Mouse (Mus musculus): ENCODE measurements around the gene Sstr3. TPM values are rescaled to one million over a fixed set of nuclear protein-coding genes. Genes with fewer than 3 reads are reported as not detected.
A peak's percentile ranks its signal among the peaks of the same experiment; 100 is the strongest.

The Sstr3 gene
- polyA plus RNA-seq, 1 experiment = 1.4 TPM

DNA sequence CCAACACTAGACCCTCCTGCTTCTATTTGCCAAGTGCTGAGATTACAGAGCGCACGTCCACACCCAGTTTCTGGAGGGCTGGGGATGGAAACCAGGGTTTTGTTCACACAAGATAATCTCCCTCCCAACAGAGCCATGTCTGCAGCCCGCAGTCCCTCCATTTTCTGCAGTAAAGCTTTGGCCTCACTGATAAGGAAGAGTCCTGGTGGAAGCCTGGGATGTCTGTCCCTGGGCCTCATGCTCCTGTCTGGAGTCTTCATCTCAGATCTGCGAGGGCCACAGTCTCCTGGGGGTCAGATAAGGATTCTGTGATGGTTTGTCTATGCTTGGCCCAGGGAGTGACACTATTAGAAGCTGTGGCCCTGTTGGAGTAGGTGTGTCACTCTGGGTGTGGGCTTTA lies 43.6 kb upstream of the Sstr3 start:
- no peaks in the 10 kb centered on the region for H3K27me3 ChIP-seq (ENCODE audit: control insufficient read depth, insufficient read depth, low read length)
- H3K4me3 ChIP-seq (ENCODE audit: low read depth, low read length) = no peak overlapping the region
- TF ChIP-seq CTCF (IDR thresholded peaks at IDR 0.05; ENCODE audit: extremely low read depth, insufficient read length, insufficient replicate concordance, low read depth, low read length) (no peak), POLR2A (IDR thresholded peaks at IDR 0.05; ENCODE audit: low read depth, low read length) (no peak)
- H3K36me3 ChIP-seq (ENCODE audit: control insufficient read depth, insufficient read depth, low read length) = no peaks in the 10 kb centered on the region
- 71% methylated on average over 4 of the region's 4 CpGs for WGBS
- peaks cover 6% of the 10 kb centered on the region; the same call in 1 of the 2 replicates for H3K4me1 ChIP-seq (ENCODE audit: control insufficient read depth, insufficient read depth, insufficient read length, low read length)
- H3K27ac ChIP-seq (ENCODE audit: insufficient read depth, low read depth, low read length) = no peak overlapping the region

DNA sequence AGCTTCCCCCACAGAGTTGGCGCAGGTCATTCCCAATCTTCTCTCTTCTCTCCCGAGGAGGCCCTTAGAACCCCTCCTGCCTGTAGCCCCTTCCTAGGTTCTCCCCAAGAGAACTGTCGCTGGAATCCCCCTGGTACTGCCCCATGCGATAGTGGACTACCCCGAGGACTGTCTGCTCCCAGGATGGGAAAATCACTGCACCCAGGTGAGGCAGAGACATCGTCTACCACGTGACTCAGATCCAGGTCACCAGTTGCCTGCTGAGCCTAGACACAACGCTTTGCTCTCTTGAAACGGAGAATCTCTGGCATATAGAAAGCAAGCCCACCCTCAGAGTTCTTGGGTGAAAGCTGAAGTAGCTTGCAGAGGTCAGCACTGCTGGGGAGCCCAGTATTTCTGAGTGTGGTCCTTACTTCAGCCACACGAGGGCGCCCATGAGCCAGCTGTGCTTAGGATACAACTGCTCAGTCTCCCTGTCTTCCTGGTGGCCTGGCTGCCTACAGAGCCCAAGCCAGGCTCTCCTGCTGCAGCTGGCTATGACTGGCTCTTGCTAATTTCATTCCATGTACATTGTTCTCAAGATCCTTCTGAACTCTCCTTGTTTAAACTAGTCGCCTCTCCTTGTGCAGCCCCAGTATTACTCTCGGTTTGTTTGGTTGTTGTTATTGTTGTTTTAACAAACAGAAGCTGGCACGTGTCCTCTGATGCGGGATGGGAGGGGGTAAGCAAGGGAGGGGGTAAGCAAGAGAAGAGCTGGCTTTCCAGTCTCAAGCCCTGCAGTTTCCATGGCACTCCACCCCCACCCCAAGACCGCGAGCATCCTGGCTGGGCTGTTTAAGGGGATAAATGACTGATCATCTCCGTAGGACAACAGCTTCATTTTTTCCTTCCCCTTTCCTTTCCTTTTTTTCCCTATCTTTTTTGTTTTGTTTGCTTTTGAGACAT lies 42.8 kb upstream of the Sstr3 start:
- Histone ChIP-seq H3K4me3 (ENCODE audit: low read depth, low read length) (no peak overlapping the region), H3K27ac (ENCODE audit: insufficient read depth, low read depth, low read length) (no peak overlapping the region), H3K4me1 (ENCODE audit: control insufficient read depth, insufficient read depth, insufficient read length, low read length) (peaks cover 6% of the 10 kb centered on the region; the same call in 1 of the 2 replicates), H3K36me3 (ENCODE audit: control insufficient read depth, insufficient read depth, low read length) (no peaks in the 10 kb centered on the region), H3K27me3 (ENCODE audit: control insufficient read depth, insufficient read depth, low read length) (no peaks in the 10 kb centered on the region)
- peak; percentile 85 for TF ChIP-seq CTCF (IDR thresholded peaks at IDR 0.05; ENCODE audit: extremely low read depth, insufficient read length, insufficient replicate concordance, low read depth, low read length)
- TF ChIP-seq POLR2A (IDR thresholded peaks at IDR 0.05; ENCODE audit: low read depth, low read length) = no peak
- WGBS = 54% methylated on average over 18 of the region's 18 CpGs

DNA sequence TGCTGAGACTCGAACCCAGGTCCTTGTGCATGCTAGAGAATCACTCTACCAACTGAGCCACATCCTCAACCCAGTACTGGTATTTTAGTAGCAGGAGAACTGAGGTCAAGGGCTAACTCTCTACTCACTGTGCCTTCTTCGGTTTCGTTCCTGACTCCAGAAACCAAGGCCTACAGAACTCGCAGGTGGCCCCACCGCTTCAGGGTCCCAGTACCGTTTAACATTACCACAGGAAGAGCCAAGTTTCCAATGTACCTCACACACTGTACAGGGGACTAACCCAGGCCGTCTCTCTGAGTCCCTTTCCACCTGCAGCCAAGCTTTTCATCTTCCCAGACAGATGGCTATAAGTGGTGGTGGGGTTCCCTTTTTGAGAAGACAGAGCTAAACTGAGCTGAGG lies 40.9 kb upstream of the Sstr3 start:
- no peak overlapping the region for H3K4me3 ChIP-seq (ENCODE audit: low read depth, low read length)
- no peak for TF ChIP-seq POLR2A (IDR thresholded peaks at IDR 0.05; ENCODE audit: low read depth, low read length)
- no peak for TF ChIP-seq CTCF (IDR thresholded peaks at IDR 0.05; ENCODE audit: extremely low read depth, insufficient read length, insufficient replicate concordance, low read depth, low read length)
- WGBS = 81% methylated on average over 7 of the region's 7 CpGs
- H3K4me1 ChIP-seq (ENCODE audit: control insufficient read depth, insufficient read depth, insufficient read length, low read length) = peaks cover 6% of the 10 kb centered on the region; the same call in 1 of the 2 replicates
- H3K27ac ChIP-seq (ENCODE audit: insufficient read depth, low read depth, low read length) = no peak overlapping the region
- no peaks in the 10 kb centered on the region for H3K27me3 ChIP-seq (ENCODE audit: control insufficient read depth, insufficient read depth, low read length)
- no peaks in the 10 kb centered on the region for H3K36me3 ChIP-seq (ENCODE audit: control insufficient read depth, insufficient read depth, low read length)

- no peak for TF ChIP-seq CTCF (IDR thresholded peaks at IDR 0.05; ENCODE audit: extremely low read depth, insufficient read length, insufficient replicate concordance, low read depth, low read length)
- no peak for TF ChIP-seq POLR2A (IDR thresholded peaks at IDR 0.05; ENCODE audit: low read depth, low read length)
- Histone ChIP-seq H3K4me1 (ENCODE audit: control insufficient read depth, insufficient read depth, insufficient read length, low read length) (peaks cover 5% of the 10 kb centered on the region; the same call in 1 of the 2 replicates), H3K27ac (ENCODE audit: insufficient read depth, low read depth, low read length) (no peak overlapping the region), H3K36me3 (ENCODE audit: control insufficient read depth, insufficient read depth, low read length) (no peaks in the 10 kb centered on the region), H3K27me3 (ENCODE audit: control insufficient read depth, insufficient read depth, low read length) (no peaks in the 10 kb centered on the region), H3K4me3 (ENCODE audit: low read depth, low read length) (no peak overlapping the region)
- 48% methylated on average over 11 of the region's 11 CpGs for WGBS
These were observed 38.9 kb upstream of the Sstr3 start for GRCm38 (mm10) chr15:78583352-78583751.

DNA sequence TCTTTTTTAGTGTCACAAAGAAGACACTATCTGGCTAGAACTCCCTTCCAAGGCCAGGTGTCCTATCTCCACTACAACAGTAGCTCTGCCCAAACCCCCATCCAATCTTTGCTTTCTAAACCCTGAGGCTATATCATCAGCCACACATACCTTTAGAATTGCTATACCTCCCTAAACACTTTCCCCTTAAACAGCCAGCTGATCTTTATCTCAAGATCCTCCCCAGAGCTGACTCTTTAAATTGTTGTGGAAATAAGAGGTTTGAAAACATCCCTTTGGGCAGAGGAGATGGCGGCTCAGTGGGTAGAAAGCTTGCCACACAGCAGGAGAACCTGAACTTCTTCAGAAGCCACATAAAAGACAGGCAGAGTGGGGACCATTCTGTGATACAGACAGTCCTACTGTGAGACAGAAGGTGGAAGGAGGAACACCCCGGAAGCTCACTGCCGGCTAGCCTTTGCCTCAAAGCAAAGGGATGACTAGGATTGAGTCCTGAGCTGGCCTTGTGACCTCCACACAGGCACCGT lies 31.9 kb upstream of the Sstr3 start:
- no peak overlapping the region for H3K4me3 ChIP-seq (ENCODE audit: low read depth, low read length)
- peaks cover 10% of the 10 kb centered on the region; the same call in 1 of the 2 replicates for H3K4me1 ChIP-seq (ENCODE audit: control insufficient read depth, insufficient read depth, insufficient read length, low read length)
- H3K27me3 ChIP-seq (ENCODE audit: control insufficient read depth, insufficient read depth, low read length) = no peaks in the 10 kb centered on the region
- no peaks in the 10 kb centered on the region for H3K36me3 ChIP-seq (ENCODE audit: control insufficient read depth, insufficient read depth, low read length)
- no peak overlapping the region for H3K27ac ChIP-seq (ENCODE audit: insufficient read depth, low read depth, low read length)
- 78% methylated on average over 4 of the region's 4 CpGs for WGBS
- no peak for TF ChIP-seq POLR2A (IDR thresholded peaks at IDR 0.05; ENCODE audit: low read depth, low read length)
- no peak for TF ChIP-seq CTCF (IDR thresholded peaks at IDR 0.05; ENCODE audit: extremely low read depth, insufficient read length, insufficient replicate concordance, low read depth, low read length)

GRCm38 (mm10) chr15:78572658-78573397 lies 28.3 kb upstream of the Sstr3 start, which contains the start of gene Rac2:
Rac2 (minus strand) TSS chr15:78572783.
- Histone ChIP-seq H3K27me3 (ENCODE audit: control insufficient read depth, insufficient read depth, low read length) (no peaks in the 10 kb centered on the region), H3K4me1 (ENCODE audit: control insufficient read depth, insufficient read depth, insufficient read length, low read length) (0 out of 2 replicates have a peak, but pooled peaks cover 6% of the 10 kb centered on the region), H3K4me3 (ENCODE audit: low read depth, low read length) (peak within 1 kb of the TSS; percentile 63), H3K27ac (ENCODE audit: insufficient read depth, low read depth, low read length) (peak within 1 kb of the TSS; percentile 75), H3K36me3 (ENCODE audit: control insufficient read depth, insufficient read depth, low read length) (no peaks in the 10 kb centered on the region)
- WGBS = 52% methylated on average over 8 of the region's 8 CpGs
- TF ChIP-seq CTCF (IDR thresholded peaks at IDR 0.05; ENCODE audit: extremely low read depth, insufficient read length, insufficient replicate concordance, low read depth, low read length) (no peak), POLR2A (IDR thresholded peaks at IDR 0.05; ENCODE audit: low read depth, low read length) (0 out of 2 replicates have a peak, but pooled peaks have one; percentile 20)

All from small intestine, adult 2 months (tissue).